In the genomic region with DNA sequence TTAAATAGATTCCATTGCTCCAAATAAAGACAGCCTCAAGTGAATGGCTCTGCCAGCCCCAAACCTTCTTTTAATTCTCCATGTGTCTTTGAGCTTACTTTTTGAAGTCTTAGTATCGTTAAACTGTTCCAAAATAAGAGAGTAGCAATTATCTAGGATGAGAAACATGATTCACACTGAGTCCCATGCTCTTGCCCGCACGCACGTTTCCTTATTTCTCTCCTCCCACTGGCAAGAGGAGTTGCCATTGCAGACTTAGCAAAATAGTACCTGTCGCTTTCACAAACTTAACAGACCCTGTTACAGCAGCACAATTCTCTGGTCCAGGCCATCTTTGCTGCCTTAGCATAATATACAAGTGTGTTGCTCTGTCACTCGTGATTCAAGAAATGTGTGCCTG, we compare ENCODE assay signal across 17 mouse cellular contexts.
"Had no signal": no experiment of that assay in that cellular context is flagged by ENCODE, and none has a peak within 500 bp of the region (broad histone marks: within the 10 kb centered on the region; RNA-seq: fewer than 3 reads in every experiment).

No protein-coding gene starts in this region.

- DNase-seq: retina, postnatal 1 day; right cerebral cortex, adult 18-20 months; right cerebral cortex, postnatal 14 days; right cerebral cortex, postnatal 25 days; right cerebral cortex, postnatal 4 days; spleen, adult 18-20 months; thymus, adult 18-20 months; thymus, adult 2 months; thymus, postnatal 14 days; thymus, postnatal 25 days; thymus, postnatal 36 days; thymus, postnatal 4 days had no signal

- H3K4me3 ChIP-seq: neural tube, embryonic 12.5 days; neural tube, embryonic 13.5 days; neural tube, embryonic 15.5 days; stomach, embryonic 15.5 days had no signal

- H3K27ac ChIP-seq: neural tube, embryonic 12.5 days; neural tube, embryonic 13.5 days; neural tube, embryonic 15.5 days; stomach, embryonic 15.5 days; stomach, postnatal 0 days had no signal
